Mouse (Mus musculus) heart, adult 2 months (tissue): ENCODE measurements around the gene Morc3.

Source experiments
- CTCF ChIP-seq: fragments of 200-600 bp; IDR thresholded peaks from 2 replicates; pipeline ENCODE4 v1.8.1; 2022; ENCODE audit warnings: antibody characterized with exemption, mild to moderate bottlenecking, moderate library complexity
- EP300 ChIP-seq: fragments of 200-500 bp; IDR thresholded peaks from 2 replicates; pipeline ENCODE4 v1.6.1; 2011; ENCODE audit warnings: low read depth, low read length, control low read depth; ENCODE audit not compliant: insufficient read depth

DNA sequence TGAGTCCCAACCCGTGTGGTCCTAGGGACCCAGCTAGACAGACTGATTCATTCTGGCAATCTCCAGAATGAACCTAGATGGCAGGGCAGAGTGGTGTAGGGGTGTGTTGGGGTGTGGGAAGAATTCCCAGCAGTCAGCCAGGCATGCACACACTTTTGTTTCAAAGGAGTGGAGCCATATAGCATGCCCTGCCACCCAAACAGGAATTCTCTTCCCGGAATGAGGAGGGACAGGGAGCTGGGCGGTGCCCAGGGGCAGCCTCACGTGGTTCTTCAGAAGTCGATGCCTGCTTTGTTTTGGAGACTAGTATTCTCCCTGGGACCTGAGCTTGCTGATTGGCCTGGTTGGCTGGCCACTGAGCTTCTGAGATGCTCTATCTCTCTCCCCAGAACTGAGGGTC is 37.1 kb upstream of the Morc3 start:
- TF ChIP-seq CTCF, result no peak
- TF ChIP-seq EP300, result no peak
